Mouse (Mus musculus): ENCODE results near the gene Gm13691. TPM values are rescaled to one million over a fixed set of nuclear protein-coding genes. Genes with fewer than 3 reads are reported as not detected.
"Not testable (repeated sequence)": the region's sequence is repeated elsewhere in the genome, so short reads cannot be mapped to it uniquely, and the experiment has no call there.

Gene Gm13691
- total RNA-seq (2015; ENCODE audit: low replicate concordance) (not detected in 2 replicates), total RNA-seq (2017; ENCODE audit: low replicate concordance) (0.14 TPM in 1 of 2 replicates, not detected in the other)

GRCm38 (mm10) chr2:83990253-83990652 is at the start of gene Gm13691:
Gene Gm13691, plus strand, starts transcription at chr2:83990553.
- ATAC-seq (replicated peaks; ENCODE audit: low FRiP score, poor library complexity, severe bottlenecking), result not testable (repeated sequence)

GRCm38 (mm10) chr2:83940931-83941361 is 49.4 kb upstream of the Gm13691 start, which contains the start of gene Zswim2:
Gene Zswim2, minus strand, starts transcription at chr2:83941228.
- ATAC-seq (replicated peaks; ENCODE audit: low FRiP score, poor library complexity, severe bottlenecking), result no peak

DNA sequence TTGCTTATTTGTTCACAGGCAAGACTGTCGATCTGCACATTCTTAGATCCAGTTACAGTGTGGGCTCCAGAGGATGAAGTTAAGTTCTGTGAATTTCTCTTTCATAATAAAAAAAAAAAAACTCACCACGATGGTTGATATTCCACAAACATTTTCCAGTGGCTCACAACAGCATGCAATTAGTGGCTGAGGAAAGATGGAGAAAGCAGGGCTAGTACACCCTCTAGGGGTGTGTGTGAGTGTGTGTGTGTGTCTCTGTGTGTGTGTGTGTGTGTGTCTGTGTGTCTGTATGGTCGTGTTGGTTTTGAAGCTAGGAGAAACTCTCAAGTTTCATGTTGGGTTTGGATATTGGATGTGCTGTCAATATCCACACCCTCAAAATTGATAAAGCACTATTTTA is 49.0 kb upstream of the Gm13691 start:
- ATAC-seq (replicated peaks; ENCODE audit: low FRiP score, poor library complexity, severe bottlenecking), result no peak

DNA sequence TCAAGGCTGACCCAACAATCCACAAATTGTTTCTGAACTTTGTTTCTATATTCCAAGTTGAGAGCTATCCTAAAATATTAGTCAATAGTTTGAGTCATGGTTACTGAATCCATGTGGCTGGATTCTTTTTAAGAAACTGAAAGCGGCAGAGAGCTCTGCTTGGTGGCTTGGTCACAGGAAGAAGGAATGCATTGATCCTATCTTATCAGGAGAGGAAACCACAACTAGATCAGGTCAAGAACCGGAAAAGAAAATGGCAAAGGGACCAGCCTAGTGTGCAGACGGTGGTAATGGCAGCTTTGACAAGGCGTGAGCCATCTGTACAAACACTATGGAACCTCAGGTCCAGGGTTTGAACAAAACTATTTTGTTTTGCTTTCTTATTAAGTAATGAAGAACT is 48.6 kb upstream of the Gm13691 start:
- no peak for ATAC-seq (replicated peaks; ENCODE audit: low FRiP score, poor library complexity, severe bottlenecking)

GRCm38 (mm10) chr2:83955393-83955792 is 35.0 kb upstream of the Gm13691 start, which contains the start of gene Gm13698:
Gene Gm13698, plus strand, starts transcription at chr2:83955693.
- not testable (repeated sequence) for ATAC-seq (replicated peaks; ENCODE audit: low FRiP score, poor library complexity, severe bottlenecking)

- not testable (repeated sequence) for ATAC-seq (replicated peaks; ENCODE audit: low FRiP score, poor library complexity, severe bottlenecking)
Observed at GRCm38 (mm10) chr2:83961203-83961602, 29.1 kb upstream of the Gm13691 start, which contains the start of gene Gm13693. Gene Gm13693, plus strand, starts transcription at chr2:83961503.

GRCm38 (mm10) chr2:83967013-83967412 is 23.3 kb upstream of the Gm13691 start, which contains the start of gene Gm13695:
Gene Gm13695, plus strand, starts transcription at chr2:83967313.
- ATAC-seq (replicated peaks; ENCODE audit: low FRiP score, poor library complexity, severe bottlenecking), result not testable (repeated sequence)

- ATAC-seq (replicated peaks; ENCODE audit: low FRiP score, poor library complexity, severe bottlenecking), result not testable (repeated sequence)
Observed at GRCm38 (mm10) chr2:83972823-83973222, 17.5 kb upstream of the Gm13691 start, which contains the start of gene Gm13696. Gene Gm13696, plus strand, starts transcription at chr2:83973123.

GRCm38 (mm10) chr2:83978633-83979032 is 11.7 kb upstream of the Gm13691 start, which contains the start of gene Gm13694:
Gene Gm13694, plus strand, starts transcription at chr2:83978933.
- not testable (repeated sequence) for ATAC-seq (replicated peaks; ENCODE audit: low FRiP score, poor library complexity, severe bottlenecking)

DNA sequence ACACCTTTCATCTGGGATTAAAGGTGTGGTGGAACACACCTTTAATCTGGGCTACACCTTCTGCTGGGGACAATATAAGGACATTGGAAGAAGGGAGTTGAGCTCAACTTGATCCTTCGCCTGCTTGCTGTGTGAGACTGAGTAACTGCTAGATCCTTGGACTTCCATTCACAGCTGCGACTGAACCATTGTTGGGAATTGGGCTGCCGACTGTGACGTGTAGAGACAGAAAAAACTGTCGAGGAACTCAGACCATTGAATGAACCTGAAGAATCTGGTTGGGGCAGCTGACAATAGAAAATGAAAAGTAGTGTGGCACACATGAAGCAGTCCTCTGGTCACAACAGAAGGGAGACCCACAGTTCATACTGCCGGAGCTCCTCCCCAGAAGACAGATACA is 5.9 kb upstream of the Gm13691 start, which contains the start of gene Gm13697:
Gene Gm13697, plus strand, starts transcription at position 301 of the 400 bp plus-strand sequence.
- ATAC-seq (replicated peaks; ENCODE audit: low FRiP score, poor library complexity, severe bottlenecking), result not testable (repeated sequence)

GRCm38 (mm10) chr2:83993639-83994255 is 3.4 kb downstream of the Gm13691 start:
- ATAC-seq (replicated peaks; ENCODE audit: low FRiP score, poor library complexity, severe bottlenecking), result peak; percentile 64; the same call in 1 of the 2 replicates

DNA sequence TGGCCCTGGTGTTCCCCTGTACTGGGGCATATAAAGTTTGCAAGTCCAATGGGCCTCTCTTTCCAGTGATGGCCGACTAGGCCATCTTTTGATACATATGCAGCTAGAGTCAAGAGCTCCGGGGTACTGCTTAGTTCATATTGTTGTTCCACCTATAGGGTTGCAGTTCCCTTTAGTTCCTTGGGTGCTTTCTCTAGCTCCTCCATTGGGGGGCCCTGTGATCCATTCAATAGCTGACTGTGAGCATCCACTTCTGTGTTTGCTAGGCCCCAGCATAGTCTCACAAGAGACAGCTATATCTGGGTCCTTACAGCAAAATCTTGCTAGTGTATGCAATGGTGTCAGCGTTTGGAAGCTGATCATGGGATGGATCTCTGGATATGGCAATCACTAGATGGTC is 4.2 kb downstream of the Gm13691 start:
- not testable (repeated sequence) for ATAC-seq (replicated peaks; ENCODE audit: low FRiP score, poor library complexity, severe bottlenecking)

DNA sequence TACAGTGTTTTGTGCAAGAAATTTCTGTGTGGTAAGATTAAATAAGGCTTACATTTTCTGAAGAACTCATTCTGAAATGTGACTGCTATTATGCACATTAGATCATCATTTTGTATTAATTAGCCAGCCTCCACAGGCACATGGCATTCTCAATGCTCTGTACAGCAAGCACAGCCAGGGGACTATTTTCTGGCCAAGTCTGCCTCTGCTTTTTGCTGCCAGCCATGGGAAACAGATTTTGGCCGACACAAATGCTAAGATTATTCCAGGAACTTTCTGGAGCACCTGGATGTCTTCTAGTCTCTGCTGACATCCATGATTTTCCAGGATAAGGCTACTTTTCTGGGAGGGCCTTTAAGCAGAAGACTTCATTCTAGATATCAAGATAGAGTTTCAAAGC is 18.6 kb downstream of the Gm13691 start:
- no peak for ATAC-seq (replicated peaks; ENCODE audit: low FRiP score, poor library complexity, severe bottlenecking)

- no peak for ATAC-seq (replicated peaks; ENCODE audit: low FRiP score, poor library complexity, severe bottlenecking)
Observed at GRCm38 (mm10) chr2:84009818-84010217, 19.5 kb downstream of the Gm13691 start.

DNA sequence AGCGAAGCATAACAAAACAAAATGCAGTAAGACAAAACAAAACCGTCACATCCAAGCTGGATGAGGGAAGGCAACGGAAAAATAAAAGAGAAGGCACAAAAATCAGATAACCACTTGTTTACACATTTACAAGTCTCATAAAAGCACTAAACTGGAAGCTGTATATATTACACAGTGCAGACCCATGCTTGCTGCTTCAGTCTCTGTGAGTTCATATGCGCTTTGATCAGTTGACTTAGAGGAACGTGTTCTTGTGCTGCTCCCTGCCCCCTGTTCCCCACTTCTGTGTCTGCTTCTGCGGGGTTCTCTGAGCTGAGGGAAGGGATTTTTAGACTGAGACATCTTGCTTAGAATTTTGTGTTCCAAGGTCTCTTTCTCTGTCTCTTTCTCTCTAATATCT is 24.2 kb downstream of the Gm13691 start:
- ATAC-seq (replicated peaks; ENCODE audit: low FRiP score, poor library complexity, severe bottlenecking), result no peak

- not testable (repeated sequence) for ATAC-seq (replicated peaks; ENCODE audit: low FRiP score, poor library complexity, severe bottlenecking)
Observed at GRCm38 (mm10) chr2:84016291-84016690, 25.9 kb downstream of the Gm13691 start.

DNA sequence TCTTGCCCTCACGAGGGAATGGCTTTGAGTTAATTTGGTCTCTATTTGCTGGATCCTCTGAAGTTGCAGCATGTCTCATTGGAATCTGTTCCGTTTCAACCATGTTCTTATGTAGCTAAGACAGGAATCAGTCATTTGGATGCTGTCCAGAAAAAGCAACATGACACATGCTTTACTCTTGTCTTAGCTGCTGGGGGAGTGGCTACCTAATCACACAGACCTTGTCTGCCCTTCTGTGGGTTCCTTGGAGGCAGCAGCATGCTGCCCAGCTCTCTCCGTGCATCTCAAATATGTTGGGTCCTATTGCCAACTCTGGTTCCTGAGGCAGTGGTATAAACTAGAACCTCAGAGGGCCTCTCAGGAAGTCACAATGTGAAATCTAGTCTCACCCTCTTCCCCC is 28.0 kb downstream of the Gm13691 start:
- ATAC-seq (replicated peaks; ENCODE audit: low FRiP score, poor library complexity, severe bottlenecking), result peak; percentile 62

- ATAC-seq (replicated peaks; ENCODE audit: low FRiP score, poor library complexity, severe bottlenecking), result no peak
Observed at GRCm38 (mm10) chr2:84019519-84020305, 29.4 kb downstream of the Gm13691 start.

- no peak for ATAC-seq (replicated peaks; ENCODE audit: low FRiP score, poor library complexity, severe bottlenecking)
Observed at GRCm38 (mm10) chr2:84021930-84022329, 31.6 kb downstream of the Gm13691 start.

DNA sequence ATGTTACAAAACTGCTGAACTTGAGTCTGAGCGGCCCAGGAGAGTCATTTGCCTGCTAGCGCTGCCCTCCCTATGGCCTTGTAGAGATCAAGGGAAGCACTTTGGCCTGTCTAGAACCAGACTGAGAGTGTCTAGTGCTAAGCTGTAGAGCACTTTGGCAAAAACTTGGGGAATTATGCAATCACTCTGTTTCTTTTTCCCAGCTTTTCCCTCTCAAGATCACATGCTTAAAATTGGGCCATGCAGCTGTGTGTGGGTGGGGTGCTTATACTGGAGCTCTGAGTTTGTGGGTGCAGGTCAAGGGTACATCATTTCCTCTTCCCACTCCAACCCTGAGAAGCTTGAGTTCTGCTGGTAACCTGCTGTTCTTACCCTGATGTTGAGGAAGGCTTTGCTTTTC is 32.6 kb downstream of the Gm13691 start:
- ATAC-seq (replicated peaks; ENCODE audit: low FRiP score, poor library complexity, severe bottlenecking), result no peak

All from erythroblast, adult 5-6 weeks (primary cell).